Mouse (Mus musculus): Measurements from ENCODE around the gene Ip6k3.

DNA sequence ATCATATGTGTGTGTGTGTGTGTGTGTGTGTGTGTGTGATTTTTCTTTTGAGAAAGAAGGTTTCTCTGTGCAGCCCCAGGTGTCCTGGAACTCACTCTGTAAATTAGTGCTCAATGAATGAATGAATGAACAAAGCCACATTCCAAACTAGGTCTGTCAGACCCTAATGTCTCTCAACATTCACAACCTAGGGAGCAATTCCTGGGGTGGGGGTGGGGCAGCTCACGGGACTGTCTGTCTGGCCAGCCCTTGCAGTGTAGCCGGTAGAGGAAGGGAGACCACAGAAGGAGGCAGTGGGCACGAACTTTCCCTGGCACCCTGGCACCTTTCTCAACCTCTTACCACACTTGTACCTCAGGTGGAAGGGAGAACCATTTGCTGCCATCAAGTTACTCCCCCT is 32.9 kb downstream of the Ip6k3 start:
- TF ChIP-seq POLR2A (IDR thresholded peaks at IDR 0.05; ENCODE audit: insufficient read length, low read depth) (no peak), SRF (IDR thresholded peaks at IDR 0.05; ENCODE audit: control insufficient read depth, insufficient read length, low read depth) (no peak), CEBPB (IDR thresholded peaks at IDR 0.05; ENCODE audit: insufficient read depth, poor library complexity, severe bottlenecking) (no peak), USF1 (IDR thresholded peaks at IDR 0.05; ENCODE audit: low read depth) (no peak), MYOD1 (IDR thresholded peaks at IDR 0.05; ENCODE audit: control insufficient read depth in 1 of 3, insufficient read length in 2 of 3, low read depth in 2 of 3) (no peak), MAX (IDR thresholded peaks at IDR 0.05; ENCODE audit: low read depth) (no peak)

Measured in myocyte (in vitro differentiated cells).